In the genomic region with DNA sequence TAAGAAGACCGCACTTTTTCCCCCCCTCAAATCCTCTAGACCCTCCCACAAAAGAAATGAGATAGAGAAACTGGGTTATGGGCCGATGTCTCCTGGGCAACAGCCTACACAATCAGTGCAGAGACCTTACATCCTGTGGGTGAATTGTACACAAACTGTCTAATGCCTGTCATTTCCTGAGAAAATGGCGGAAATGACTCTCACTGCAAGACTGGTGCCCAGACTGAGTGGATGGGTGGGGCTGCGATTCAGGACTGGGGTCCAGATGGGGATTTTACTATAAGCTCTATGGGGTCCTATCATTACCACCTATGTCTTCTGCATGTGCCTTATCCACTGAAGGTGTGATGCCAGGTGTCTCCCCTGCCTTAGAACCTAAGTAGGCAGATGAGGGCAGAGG, we compare ENCODE assay signal across 15 mouse cellular contexts. TPM values are rescaled to one million over a fixed set of nuclear protein-coding genes. Genes with fewer than 3 reads are reported as not detected.
DNase-seq lines count a peak whose midpoint lies in the region; ATAC-seq and TF ChIP-seq lines count a peak whose summit lies in the region.
"Had no signal": no experiment of that assay in that cellular context is flagged by ENCODE, and none has a peak within 500 bp of the region (broad histone marks: within the 10 kb centered on the region; RNA-seq: fewer than 3 reads in every experiment).

No protein-coding gene starts in this region.

- no peak overlapping the region for H3K4me3 ChIP-seq in lung, embryonic 15.5 days
- no peak overlapping the region for H3K4me3 ChIP-seq in bone marrow, adult 2 months (replicated peaks; ENCODE audit: control insufficient read depth, low read depth, low read length)
- no peak overlapping the region for H3K4me3 ChIP-seq in liver, embryonic 11.5 days (ENCODE audit: low read depth, low read length)
- H3K4me3 ChIP-seq: limb, embryonic 13.5 days; neural tube, embryonic 13.5 days had no signal

- H3K36me3 ChIP-seq in lung, embryonic 15.5 days = no peaks in the 10 kb centered on the region
- H3K36me3 ChIP-seq in liver, embryonic 11.5 days (ENCODE audit: control insufficient read depth, insufficient read depth, low read length) = no peaks in the 10 kb centered on the region
- H3K36me3 ChIP-seq: limb, embryonic 13.5 days; neural tube, embryonic 13.5 days had no signal

- H3K27ac ChIP-seq in lung, embryonic 15.5 days = no peak overlapping the region; the same call in 1 of the 2 replicates
- H3K27ac ChIP-seq in bone marrow, adult 2 months (ENCODE audit: control insufficient read depth, insufficient read depth, low read depth, low read length, poor library complexity) = peak overlapping the region; percentile 77
- H3K27ac ChIP-seq in liver, embryonic 11.5 days (ENCODE audit: low read depth, low read length) = no peak overlapping the region
- H3K27ac ChIP-seq: limb, embryonic 13.5 days; neural tube, embryonic 13.5 days had no signal

- no peak for DNase-seq in lung, adult 18-20 months
- peak; percentile 66 for DNase-seq in thymus, postnatal 4 days
- no peak for DNase-seq in urinary bladder, postnatal 14 days (ENCODE audit: low spot score)
- DNase-seq in liver, embryonic 11.5 days (ENCODE audit: low spot score) = no peak
- DNase-seq: adrenal gland, postnatal 36 days; kidney, adult 18-20 months had no signal

- H3K9me3 ChIP-seq in lung, embryonic 15.5 days = no peaks in the 10 kb centered on the region
- no peaks in the 10 kb centered on the region for H3K9me3 ChIP-seq in liver, embryonic 11.5 days (ENCODE audit: control insufficient read depth, low read length)
- H3K9me3 ChIP-seq: limb, embryonic 13.5 days; neural tube, embryonic 13.5 days had no signal

- TF ChIP-seq CTCF in bone marrow, adult 2 months (IDR thresholded peaks at IDR 0.05; ENCODE audit: control insufficient read depth, insufficient read depth, low read length) = no peak

- no peak overlapping the region for H3K9ac ChIP-seq in lung, embryonic 15.5 days
- H3K9ac ChIP-seq in liver, embryonic 11.5 days (ENCODE audit: low read depth, low read length) = no peak overlapping the region
- H3K9ac ChIP-seq: limb, embryonic 13.5 days; neural tube, embryonic 13.5 days had no signal

- ATAC-seq in lung, embryonic 15.5 days (ENCODE audit: borderline replicate concordance, extremely low read depth, low FRiP score, low TSS enrichment) = 0 out of 2 replicates have a peak, but pooled peaks have one; percentile 42
- peak; percentile 22; the same call in 1 of the 2 replicates for ATAC-seq in megakaryocyte progenitor cell, adult 5-6 weeks (replicated peaks; ENCODE audit: poor library complexity)
- ATAC-seq in liver, embryonic 11.5 days (replicated peaks; ENCODE audit: low FRiP score) = no peak
- ATAC-seq: midbrain, embryonic 16.5 days had no signal

- no peaks in the 10 kb centered on the region for H3K27me3 ChIP-seq in lung, embryonic 15.5 days
- H3K27me3 ChIP-seq in liver, embryonic 11.5 days (replicated peaks; ENCODE audit: control insufficient read depth, insufficient read depth, low read length) = no peaks in the 10 kb centered on the region
- H3K27me3 ChIP-seq: neural tube, embryonic 13.5 days had no signal

- no peak for TF ChIP-seq POLR2A in bone marrow, adult 2 months (IDR thresholded peaks at IDR 0.05; ENCODE audit: borderline replicate concordance, control insufficient read depth, low read depth, low read length)

- H3K4me2 ChIP-seq in lung, embryonic 15.5 days = no peak overlapping the region
- H3K4me2 ChIP-seq in liver, embryonic 11.5 days = no peak overlapping the region
- H3K4me2 ChIP-seq: limb, embryonic 13.5 days; neural tube, embryonic 13.5 days had no signal

- WGBS in lung, embryonic 15.5 days = 61% methylated on average over 4 of the region's 4 CpGs
- WGBS in bone marrow, adult 2 months = 25% methylated on average over 4 of the region's 4 CpGs
- WGBS in liver, embryonic 11.5 days = 61% methylated on average over 4 of the region's 4 CpGs

- H3K4me1 ChIP-seq in lung, embryonic 15.5 days = no peaks in the 10 kb centered on the region
- H3K4me1 ChIP-seq in bone marrow, adult 2 months (ENCODE audit: control insufficient read depth, insufficient read depth, low read length) = no peaks in the 10 kb centered on the region; the same call in 1 of the 2 replicates
- no peaks in the 10 kb centered on the region for H3K4me1 ChIP-seq in liver, embryonic 11.5 days (replicated peaks; ENCODE audit: control insufficient read depth, insufficient read depth, low read length)
- H3K4me1 ChIP-seq: limb, embryonic 13.5 days; neural tube, embryonic 13.5 days had no signal

RNA-seq across cellular contexts. Expression of a gene that starts 1.9 kb away (rescaled TPM):
- polyA plus RNA-seq in lung, embryonic 15.5 days (2015; fragmentation: Nextera tagmentation; extraction: Ambion mirVana) = not detected in 2 replicates
- not detected in 2 replicates for polyA plus RNA-seq in bone marrow, adult 2 months (2011; ENCODE audit: insufficient read depth, insufficient read length, low replicate concordance, missing spikeins)
- not detected in 2 replicates for total RNA-seq in megakaryocyte progenitor cell, adult 5-6 weeks (2015)
- not detected in 2 replicates for total RNA-seq in megakaryocyte progenitor cell, adult 5-6 weeks (2017)
- 0.47 and 0.84 TPM in 2 replicates for polyA plus RNA-seq in liver, embryonic 11.5 days (2014; fragmentation: Nextera tagmentation; extraction: Ambion mirVana)
- total RNA-seq: left cerebral cortex, adult 18-20 months had no signal
- polyA plus RNA-seq: hindbrain, embryonic 11.5 days had no signal

RNA-seq across cellular contexts. Expression of a gene that starts 25.0 kb away (rescaled TPM):
- not detected in 2 replicates for polyA plus RNA-seq in lung, embryonic 15.5 days (2015; fragmentation: Nextera tagmentation; extraction: Ambion mirVana)
- polyA plus RNA-seq in bone marrow, adult 2 months (2011; ENCODE audit: insufficient read depth, insufficient read length, low replicate concordance, missing spikeins) = 0.75 TPM in 1 of 2 replicates, not detected in the other
- not detected in 2 replicates for total RNA-seq in megakaryocyte progenitor cell, adult 5-6 weeks (2015)
- total RNA-seq in megakaryocyte progenitor cell, adult 5-6 weeks (2017) = not detected in 2 replicates
- polyA plus RNA-seq in liver, embryonic 11.5 days (2014; fragmentation: Nextera tagmentation; extraction: Ambion mirVana) = not detected in 2 replicates
- total RNA-seq: adrenal gland, postnatal 36 days; left cerebral cortex, adult 18-20 months had no signal
- polyA plus RNA-seq: hindbrain, embryonic 11.5 days; limb, embryonic 13.5 days; midbrain, embryonic 16.5 days; neural tube, embryonic 13.5 days; stomach, embryonic 16.5 days had no signal

RNA-seq across cellular contexts. Expression of a gene that starts 30.1 kb away (rescaled TPM):
- 15.7 and 16.7 TPM in 2 replicates for polyA plus RNA-seq in lung, embryonic 15.5 days (2015; fragmentation: Nextera tagmentation; extraction: Ambion mirVana)
- polyA plus RNA-seq in bone marrow, adult 2 months (2011; ENCODE audit: insufficient read depth, insufficient read length, low replicate concordance, missing spikeins) = 7.3 and 15.4 TPM in 2 replicates
- 4.3 and 7.5 TPM in 2 replicates for total RNA-seq in megakaryocyte progenitor cell, adult 5-6 weeks (2015)
- 3.4 and 3.6 TPM in 2 replicates for total RNA-seq in megakaryocyte progenitor cell, adult 5-6 weeks (2017)
- 20.4 and 21.0 TPM in 2 replicates for polyA plus RNA-seq in liver, embryonic 11.5 days (2014; fragmentation: Nextera tagmentation; extraction: Ambion mirVana)
